Mouse (Mus musculus) embryonic facial prominence, embryonic 11.5 days (tissue): ENCODE measurements around the gene BC017158. TPM values are rescaled to one million over a fixed set of nuclear protein-coding genes. Genes with fewer than 3 reads are reported as not detected.

Source experiments
- ATAC-seq: fragments of 200-750 bp; cut with Nextera tagmentation; replicated peaks from 2 replicates; pipeline ENCODE4 v1.8.0; 2017; ENCODE audit warnings: low read depth; ENCODE audit not compliant: insufficient number of reproducible peaks, low FRiP score, low TSS enrichment
- DNase-seq: peaks from one replicate; pipeline ENCODE4 v3.0.0-alpha.2; 2015; ENCODE audit warnings: low spot score
- H3K27ac ChIP-seq: fragments of 300-500 bp; sonication (generic); replicated peaks from 2 replicates; pipeline ENCODE4 v1.5.1; 2014; ENCODE audit warnings: mild to moderate bottlenecking, low read depth, low read length, control low read depth
- H3K27me3 ChIP-seq: fragments of 300-500 bp; sonication (generic); 2 replicates; pipeline ENCODE4 v1.6.1; 2014; ENCODE audit warnings: mild to moderate bottlenecking, low read length, moderate library complexity, mixed read lengths; ENCODE audit not compliant: control insufficient read depth, insufficient read depth
- H3K36me3 ChIP-seq: fragments of 300-500 bp; sonication (generic); replicated peaks from 2 replicates; pipeline ENCODE4 v1.6.1; 2014; ENCODE audit warnings: low read depth, mild to moderate bottlenecking, low read length, moderate library complexity, mixed read lengths; ENCODE audit not compliant: control insufficient read depth, insufficient read depth
- H3K4me1 ChIP-seq: fragments of 300-500 bp; sonication (generic); 2 replicates; pipeline ENCODE4 v1.6.1; 2014; ENCODE audit warnings: low read length, mixed read lengths; ENCODE audit not compliant: control insufficient read depth, insufficient read depth
- H3K4me2 ChIP-seq: fragments of 300-500 bp; sonication (generic); 2 replicates; pipeline ENCODE4 v1.6.1; 2014; ENCODE audit warnings: low read depth, mild to moderate bottlenecking, control low read depth, low read length, moderate library complexity
- H3K4me3 ChIP-seq: fragments of 300-500 bp; sonication (generic); 2 replicates; pipeline ENCODE4 v1.5.1; 2014; ENCODE audit warnings: low read depth, low read length, control low read depth
- H3K9ac ChIP-seq: fragments of 300-500 bp; sonication (generic); replicated peaks from 2 replicates; pipeline ENCODE4 v1.6.1; 2014; ENCODE audit warnings: mild to moderate bottlenecking, control low read depth, low read length
- H3K9me3 ChIP-seq: fragments of 300-500 bp; sonication (generic); replicated peaks from 2 replicates; pipeline ENCODE4 v1.6.1; 2016; ENCODE audit warnings: mild to moderate bottlenecking, low read length, inconsistent platforms, mixed read lengths; ENCODE audit not compliant: control insufficient read depth
- WGBS: fragments of 180-500 bp; shearing (Covaris S2); extraction: QIAGEN DNeasy Blood & Tissue Kit; methylation state at CpG from one replicate; pipeline ENCODE4 v1.1.7; 2014; 5-methylcytosine and 5-hydroxymethylcytosine counted together
- polyA plus RNA-seq: library from polyadenylated mRNA; unstranded; fragments of >200 nt; fragmentation: Nextera tagmentation; extraction: Ambion mirVana; gene quantifications from 2 replicates; pipeline ENCODE4 v1.2.1, GENCODE M21; 2014

BC017158 gene
- polyA plus RNA-seq, 1 experiment from 2014 or later = 19.4 TPM

GRCm38 (mm10) chr7:128313601-128314000 lies 15.6 kb upstream of the BC017158 start:
- no peak for DNase-seq
- Histone ChIP-seq H3K9ac (no peak overlapping the region), H3K9me3 (no peaks in the 10 kb centered on the region), H3K4me2 (no peak overlapping the region), H3K4me3 (no peak overlapping the region), H3K27ac (no peak overlapping the region), H3K4me1 (no peaks in the 10 kb centered on the region), H3K27me3 (no peaks in the 10 kb centered on the region), H3K36me3 (no peaks in the 10 kb centered on the region)
- WGBS = 74% methylated on average over 2 of the region's 2 CpGs
- no peak for ATAC-seq

GRCm38 (mm10) chr7:128312375-128313059 lies 14.5 kb upstream of the BC017158 start:
- Histone ChIP-seq H3K9ac (no peak overlapping the region), H3K4me2 (no peak overlapping the region), H3K4me1 (no peaks in the 10 kb centered on the region), H3K9me3 (no peaks in the 10 kb centered on the region), H3K27me3 (no peaks in the 10 kb centered on the region), H3K36me3 (no peaks in the 10 kb centered on the region), H3K27ac (no peak overlapping the region), H3K4me3 (no peak overlapping the region)
- 82% methylated on average over 13 of the region's 13 CpGs for WGBS
- no peak for DNase-seq
- no peak for ATAC-seq

- no peak for ATAC-seq
- Histone ChIP-seq H3K27ac (no peak overlapping the region), H3K4me3 (no peak overlapping the region), H3K4me2 (no peak overlapping the region), H3K27me3 (no peaks in the 10 kb centered on the region), H3K9ac (no peak overlapping the region), H3K4me1 (no peaks in the 10 kb centered on the region), H3K9me3 (no peaks in the 10 kb centered on the region), H3K36me3 (no peaks in the 10 kb centered on the region)
- no peak for DNase-seq
- WGBS = 84% methylated on average over 8 of the region's 8 CpGs
Measured at GRCm38 (mm10) chr7:128311811-128312210, 13.8 kb upstream of the BC017158 start.

DNA sequence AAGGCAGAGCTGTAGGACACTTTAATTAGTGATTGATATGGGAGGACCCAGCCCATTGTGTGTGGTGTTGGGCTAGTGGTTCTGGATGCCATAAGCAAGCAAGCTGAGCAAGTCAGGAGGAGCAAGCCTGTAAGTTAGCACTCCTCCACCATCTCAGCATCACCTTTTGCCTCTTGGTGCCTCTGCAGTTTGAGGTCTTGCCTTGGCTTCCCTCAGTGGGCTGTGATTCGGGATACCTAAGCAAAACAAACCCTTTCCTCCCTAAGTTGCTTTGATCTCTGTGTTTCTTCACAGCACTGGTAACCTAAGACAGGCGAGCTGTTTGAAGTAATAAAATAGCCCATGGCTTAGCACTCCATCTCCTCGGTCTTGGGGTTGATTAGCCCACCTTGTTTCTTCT lies 13.3 kb upstream of the BC017158 start:
- ATAC-seq = no peak
- H3K4me1 ChIP-seq = no peaks in the 10 kb centered on the region
- WGBS = 41% methylated on average over 3 of the region's 3 CpGs
- H3K9ac ChIP-seq = no peak overlapping the region
- H3K27ac ChIP-seq = no peak overlapping the region
- H3K4me2 ChIP-seq = no peak overlapping the region
- DNase-seq = no peak
- no peaks in the 10 kb centered on the region for H3K9me3 ChIP-seq
- no peak overlapping the region for H3K4me3 ChIP-seq
- H3K27me3 ChIP-seq = no peaks in the 10 kb centered on the region
- no peaks in the 10 kb centered on the region for H3K36me3 ChIP-seq

DNA sequence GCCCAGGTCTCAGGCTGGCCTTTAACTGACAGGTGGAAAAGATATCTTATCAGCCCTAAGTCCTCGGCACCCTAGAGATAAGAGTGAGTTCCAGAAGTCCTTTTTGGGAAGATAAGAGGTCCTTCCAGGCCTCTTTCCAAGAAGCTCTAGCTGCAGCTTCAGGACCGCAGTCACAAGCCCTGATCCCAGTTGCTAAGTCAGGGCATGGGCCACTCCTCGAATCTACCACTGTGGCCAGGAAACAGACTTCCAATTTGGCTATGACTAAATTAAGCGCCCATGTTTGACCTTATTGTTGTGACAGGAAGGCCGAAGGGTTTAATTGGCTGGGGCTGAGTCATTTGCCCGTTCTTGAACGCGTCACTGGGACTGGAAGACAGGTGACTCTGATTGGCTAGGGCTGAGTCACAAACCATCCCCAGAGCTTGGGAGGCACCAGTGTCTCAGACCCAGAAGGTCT lies 12.3 kb upstream of the BC017158 start:
- no peak for ATAC-seq

DNA sequence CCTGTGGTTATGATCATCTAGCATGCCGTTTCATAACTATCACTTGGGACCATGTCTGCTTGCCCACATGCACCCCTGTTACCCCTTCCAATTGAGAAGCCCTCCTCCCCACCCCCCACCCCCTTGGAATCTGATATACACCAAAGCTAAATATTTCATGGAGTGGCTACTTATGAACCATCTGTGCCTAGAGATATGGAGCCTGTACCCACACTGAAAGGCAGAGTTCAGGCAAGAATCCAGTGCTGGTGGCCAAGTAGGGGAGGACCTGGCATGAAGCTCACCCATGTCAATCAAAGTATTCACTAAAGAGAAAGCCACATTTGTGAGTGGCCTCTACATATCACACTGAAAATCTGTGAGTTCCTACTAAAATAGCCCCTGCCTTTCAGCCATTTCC lies 11.8 kb upstream of the BC017158 start:
- Histone ChIP-seq H3K9me3 (no peaks in the 10 kb centered on the region), H3K9ac (no peak overlapping the region), H3K4me1 (no peaks in the 10 kb centered on the region), H3K4me3 (no peak overlapping the region), H3K36me3 (no peaks in the 10 kb centered on the region), H3K4me2 (no peak overlapping the region), H3K27me3 (no peaks in the 10 kb centered on the region), H3K27ac (no peak overlapping the region)
- DNase-seq (no peak), ATAC-seq (no peak)
- WGBS = 78% methylated on average over 1 of the region's 1 CpGs

More for the DNA sequence above, 12.3 kb upstream of the BC017158 start:
- H3K4me2 ChIP-seq = no peak overlapping the region
- no peaks in the 10 kb centered on the region for H3K9me3 ChIP-seq
- H3K4me3 ChIP-seq = no peak overlapping the region
- H3K36me3 ChIP-seq = no peaks in the 10 kb centered on the region
- no peak overlapping the region for H3K9ac ChIP-seq
- H3K27me3 ChIP-seq = no peaks in the 10 kb centered on the region
- 54% methylated on average over 8 of the region's 8 CpGs for WGBS
- no peaks in the 10 kb centered on the region for H3K4me1 ChIP-seq
- DNase-seq = no peak
- no peak overlapping the region for H3K27ac ChIP-seq

DNA sequence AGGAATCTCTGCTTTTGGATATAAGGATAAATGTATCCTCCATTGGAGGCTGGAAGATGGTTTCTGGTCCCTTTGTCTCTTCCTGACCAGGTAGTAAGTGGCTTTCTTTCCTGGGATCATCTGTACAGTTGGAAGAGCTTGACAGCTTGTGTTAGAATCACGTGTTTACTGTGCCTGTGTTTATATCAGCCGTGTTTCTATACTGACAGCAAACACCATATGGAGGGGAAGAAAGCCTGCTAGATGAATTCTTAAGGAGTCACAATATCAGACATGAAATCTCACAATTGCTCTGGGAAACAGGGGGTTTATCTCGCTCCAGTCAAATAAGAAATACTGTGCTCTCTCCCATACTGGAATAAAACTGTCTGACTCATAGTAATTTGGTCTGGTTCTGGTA lies 11.2 kb upstream of the BC017158 start:
- 64% methylated on average over 3 of the region's 3 CpGs for WGBS
- no peak for ATAC-seq
- no peak overlapping the region for H3K4me3 ChIP-seq
- H3K36me3 ChIP-seq = no peaks in the 10 kb centered on the region
- H3K27ac ChIP-seq = no peak overlapping the region
- DNase-seq = no peak
- no peaks in the 10 kb centered on the region for H3K27me3 ChIP-seq
- no peak overlapping the region for H3K4me2 ChIP-seq
- no peaks in the 10 kb centered on the region for H3K4me1 ChIP-seq
- H3K9me3 ChIP-seq = no peaks in the 10 kb centered on the region
- H3K9ac ChIP-seq = no peak overlapping the region

GRCm38 (mm10) chr7:128307851-128308250 lies 9.9 kb upstream of the BC017158 start:
- DNase-seq (no peak), ATAC-seq (no peak)
- Histone ChIP-seq H3K9ac (no peak overlapping the region), H3K36me3 (no peaks in the 10 kb centered on the region), H3K27ac (no peak overlapping the region), H3K4me2 (no peak overlapping the region), H3K27me3 (no peaks in the 10 kb centered on the region), H3K4me3 (no peak overlapping the region), H3K4me1 (no peaks in the 10 kb centered on the region), H3K9me3 (no peaks in the 10 kb centered on the region)
